In genomic region chr19:6948186-6948585, GRCm38 (mm10) we compare ENCODE assay signal across 16 mouse cellular contexts. TPM values are rescaled to one million over a fixed set of nuclear protein-coding genes. Genes with fewer than 3 reads are reported as not detected.
A peak's percentile ranks its signal among the peaks of the same experiment; 100 is the strongest.
DNase-seq lines count a peak whose midpoint lies in the region.
"Had no signal": no experiment of that assay in that cellular context is flagged by ENCODE, and none has a peak within 500 bp of the region (broad histone marks: within the 10 kb centered on the region; RNA-seq: fewer than 3 reads in every experiment).

No protein-coding gene starts in this region.

- intact Hi-C loops in left cerebral cortex, postnatal 4 days (cut with DNase I), result loop anchor here (5.0 kb wide), 1 partner anchor 701 kb away; no protein-coding TSS in a partner anchor

- peak; percentile 88 for DNase-seq in cerebellum, adult 11-12 months
- DNase-seq in cerebellum, postnatal 4 days (ENCODE audit: low spot score in 2 of 2), result no peak
- peak; percentile 77 for DNase-seq in left cerebral cortex, postnatal 4 days
- DNase-seq in left cerebral cortex, adult 9 months (ENCODE audit: low spot score in 2 of 2), result no peak
- peak; percentile 92 for DNase-seq in brain, adult 2 months (ENCODE audit: low read depth, low spot score)
- DNase-seq in cerebellum, postnatal 14 days, result peak; percentile 90 to 93
- no peak for DNase-seq in thymus, postnatal 10 days (ENCODE audit: low spot score in 2 of 2)
- no peak for DNase-seq in spleen, postnatal 14 days (ENCODE audit: low spot score in 2 of 2)
- DNase-seq: embryo, embryonic 11 days; gastrocnemius, adult 2 months; heart, postnatal 4 days; kidney, adult 9 months; right cerebral cortex, postnatal 14 days; thymus, adult 18-20 months had no signal

RNA-seq across cellular contexts. Expression of gene Gpr137, which starts 5.9 kb away (rescaled TPM):
- total RNA-seq in left cerebral cortex, postnatal 4 days (2021), result 10 to 100 TPM; 56.8 to 63.6 TPM

RNA-seq across cellular contexts. Expression of gene Bad, which starts 6.5 kb away (rescaled TPM):
- 10 to 100 TPM; 46.2 to 47.1 TPM for total RNA-seq in left cerebral cortex, postnatal 4 days (2021)

RNA-seq across cellular contexts. Expression of gene Kcnk4, which starts 13.9 kb away (rescaled TPM):
- 10 to 100 TPM; 13.8 to 15.5 TPM for total RNA-seq in left cerebral cortex, postnatal 4 days (2021)
- total RNA-seq: gastrocnemius, adult 2 months; granulocyte monocyte progenitor cell, adult 5-6 weeks; monocyte, adult 5-6 weeks had no signal

RNA-seq across cellular contexts. Expression of gene Catsperz, which starts 23.0 kb away (rescaled TPM):
- total RNA-seq in left cerebral cortex, postnatal 4 days (2021), result 10 to 100 TPM in 1 of 2 experiments, 1 to 10 TPM in 1; 6.2 to 11.1 TPM
- total RNA-seq: gastrocnemius, adult 2 months; heart, postnatal 4 days; monocyte, adult 5-6 weeks had no signal

RNA-seq across cellular contexts. Expression of gene Esrra, which starts 26.6 kb away (rescaled TPM):
- 10 to 100 TPM; 30.4 to 32.7 TPM for total RNA-seq in left cerebral cortex, postnatal 4 days (2021)

Comparison
In these comparisons a context has a peak if more than half of its experiments do, and no peak if none do; other contexts are left out.
1. DNase-seq: peak in cerebellum, adult 11-12 months (single experiment), left cerebral cortex, postnatal 4 days (single experiment), brain, adult 2 months (single experiment) and cerebellum, postnatal 14 days (2 of 2); none in cerebellum, postnatal 4 days (0 of 2), left cerebral cortex, adult 9 months (0 of 2), thymus, postnatal 10 days (0 of 2) and spleen, postnatal 14 days (0 of 2).